Mouse (Mus musculus) lung, postnatal 0 days (tissue): ENCODE data around the gene D430042O09Rik. TPM values are rescaled to one million over a fixed set of nuclear protein-coding genes. Genes with fewer than 3 reads are reported as not detected.

Experiments
- ATAC-seq: fragments of 200-750 bp; cut with Nextera tagmentation; 2 replicates; pipeline ENCODE4 v1.8.0; 2017; ENCODE audit warnings: moderate library complexity
- DNase-seq: peaks from one replicate; pipeline ENCODE4 v3.0.0-alpha.2; 2016; ENCODE audit warnings: low spot score
- H3K27ac ChIP-seq: fragments of 300-500 bp; sonication (generic); 2 replicates; pipeline ENCODE4 v1.5.1; 2014; ENCODE audit warnings: antibody characterized with exemption, mild to moderate bottlenecking, low read length, mixed read lengths
- H3K27me3 ChIP-seq: fragments of 300-500 bp; sonication (generic); replicated peaks from 2 replicates; pipeline ENCODE4 v1.6.1; 2014; ENCODE audit warnings: low read length, mixed read lengths; ENCODE audit not compliant: insufficient read depth
- H3K36me3 ChIP-seq: fragments of 300-500 bp; sonication (generic); 2 replicates; pipeline ENCODE4 v1.6.1; 2014; ENCODE audit warnings: low read length, mixed read lengths; ENCODE audit not compliant: insufficient read depth
- H3K4me1 ChIP-seq: fragments of 300-500 bp; sonication (generic); 2 replicates; pipeline ENCODE4 v1.6.1; 2014; ENCODE audit warnings: antibody characterized with exemption, low read depth, low read length, mixed read lengths; ENCODE audit not compliant: insufficient read depth
- H3K4me2 ChIP-seq: fragments of 300-500 bp; sonication (generic); replicated peaks from 2 replicates; pipeline ENCODE4 v1.6.1; 2014; ENCODE audit warnings: low read depth, mild to moderate bottlenecking, low read length, moderate library complexity, mixed read lengths
- H3K4me3 ChIP-seq: fragments of 300-500 bp; sonication (generic); 2 replicates; pipeline ENCODE4 v1.5.1; 2014; ENCODE audit warnings: low read depth, low read length
- H3K9ac ChIP-seq: fragments of 300-500 bp; sonication (generic); replicated peaks from 2 replicates; pipeline ENCODE4 v1.6.1; 2014; ENCODE audit warnings: low read depth, mild to moderate bottlenecking
- H3K9me3 ChIP-seq: fragments of 300-500 bp; sonication (generic); 2 replicates; pipeline ENCODE4 v1.6.1; 2016; ENCODE audit warnings: low read length, mixed read lengths
- CTCF ChIP-seq: IDR thresholded peaks from 2 replicates; pipeline ENCODE4 v1.5.1; 2016; ENCODE audit warnings: antibody characterized with exemption, mild to moderate bottlenecking
- EP300 ChIP-seq: IDR thresholded peaks from 2 replicates; pipeline ENCODE4 v1.6.1; 2016; ENCODE audit warnings: antibody characterized with exemption, mild to moderate bottlenecking, control low read depth
- WGBS: fragments of 180-500 bp; shearing (Covaris S2); extraction: QIAGEN DNeasy Blood & Tissue Kit; methylation state at CpG from one replicate; pipeline ENCODE4 v1.1.7; 2014; 5-methylcytosine and 5-hydroxymethylcytosine counted together
- polyA plus RNA-seq: library from polyadenylated mRNA; unstranded; fragments of >200 nt; fragmentation: Nextera tagmentation; extraction: Ambion mirVana; gene quantifications from 2 replicates; pipeline ENCODE4 v1.2.1, GENCODE M21; 2015

Gene D430042O09Rik
- polyA plus RNA-seq, 1 experiment from 2014 or later = 5.8 TPM

- no peak overlapping the region for H3K27ac ChIP-seq
- no peaks in the 10 kb centered on the region for H3K27me3 ChIP-seq
- no peaks in the 10 kb centered on the region; the same call in 1 of the 2 replicates for H3K36me3 ChIP-seq
- H3K4me1 ChIP-seq = no peaks in the 10 kb centered on the region
- H3K9ac ChIP-seq = no peak overlapping the region
- H3K4me3 ChIP-seq = no peak overlapping the region
- WGBS = 60% methylated on average over 11 of the region's 11 CpGs
- H3K9me3 ChIP-seq = no peaks in the 10 kb centered on the region
- TF ChIP-seq EP300 = no peak
- no peak for TF ChIP-seq CTCF
- ATAC-seq = no peak
- DNase-seq = no peak
- no peak overlapping the region for H3K4me2 ChIP-seq
Measured at GRCm38 (mm10) chr7:125865234-125865633, 157.5 kb downstream of the D430042O09Rik start.

GRCm38 (mm10) chr7:125868570-125868969 is 160.9 kb downstream of the D430042O09Rik start:
- no peak overlapping the region for H3K27ac ChIP-seq
- no peak overlapping the region for H3K4me3 ChIP-seq
- H3K9ac ChIP-seq = no peak overlapping the region
- WGBS = 77% methylated on average over 3 of the region's 3 CpGs
- H3K4me1 ChIP-seq = no peaks in the 10 kb centered on the region
- H3K27me3 ChIP-seq = no peaks in the 10 kb centered on the region
- no peak overlapping the region for H3K4me2 ChIP-seq
- no peaks in the 10 kb centered on the region for H3K36me3 ChIP-seq
- ATAC-seq (no peak), DNase-seq (no peak)
- TF ChIP-seq EP300 (no peak), CTCF (no peak)
- H3K9me3 ChIP-seq = no peaks in the 10 kb centered on the region

GRCm38 (mm10) chr7:125871404-125872201 is 163.9 kb downstream of the D430042O09Rik start:
- H3K4me1 ChIP-seq = no peaks in the 10 kb centered on the region
- H3K9me3 ChIP-seq = no peaks in the 10 kb centered on the region
- 42% methylated on average over 12 of the region's 12 CpGs for WGBS
- no peak for DNase-seq
- no peak for ATAC-seq
- H3K36me3 ChIP-seq = no peaks in the 10 kb centered on the region
- H3K4me3 ChIP-seq = no peak overlapping the region
- no peaks in the 10 kb centered on the region for H3K27me3 ChIP-seq
- no peak overlapping the region for H3K9ac ChIP-seq
- H3K4me2 ChIP-seq = no peak overlapping the region
- no peak for TF ChIP-seq EP300
- TF ChIP-seq CTCF = no peak
- no peak overlapping the region for H3K27ac ChIP-seq

- DNase-seq (no peak), ATAC-seq (no peak)
- TF ChIP-seq CTCF (no peak), EP300 (no peak)
- Histone ChIP-seq H3K27ac (no peak overlapping the region), H3K4me3 (no peak overlapping the region), H3K4me2 (no peak overlapping the region), H3K9me3 (no peaks in the 10 kb centered on the region), H3K9ac (no peak overlapping the region), H3K27me3 (no peaks in the 10 kb centered on the region), H3K4me1 (no peaks in the 10 kb centered on the region), H3K36me3 (no peaks in the 10 kb centered on the region)
- WGBS = 56% methylated on average over 5 of the region's 6 CpGs
Measured at GRCm38 (mm10) chr7:125872202-125872580, 164.5 kb downstream of the D430042O09Rik start.

GRCm38 (mm10) chr7:125872874-125873273 is 165.2 kb downstream of the D430042O09Rik start:
- H3K4me3 ChIP-seq = no peak overlapping the region
- H3K4me2 ChIP-seq = no peak overlapping the region
- no peaks in the 10 kb centered on the region for H3K27me3 ChIP-seq
- no peak for DNase-seq
- no peak for ATAC-seq
- no peak overlapping the region for H3K27ac ChIP-seq
- H3K9me3 ChIP-seq = no peaks in the 10 kb centered on the region
- H3K36me3 ChIP-seq = no peaks in the 10 kb centered on the region
- no peaks in the 10 kb centered on the region for H3K4me1 ChIP-seq
- WGBS = 74% methylated on average over 3 of the region's 3 CpGs
- no peak overlapping the region for H3K9ac ChIP-seq
- TF ChIP-seq EP300 (no peak), CTCF (no peak)

GRCm38 (mm10) chr7:125873971-125874495 is 166.3 kb downstream of the D430042O09Rik start:
- no peaks in the 10 kb centered on the region for H3K27me3 ChIP-seq
- no peaks in the 10 kb centered on the region for H3K9me3 ChIP-seq

More at GRCm38 (mm10) chr7:125873971-125874495, 166.3 kb downstream of the D430042O09Rik start:
- Histone ChIP-seq H3K36me3 (no peaks in the 10 kb centered on the region), H3K4me3 (no peak overlapping the region), H3K9ac (no peak overlapping the region), H3K4me1 (no peaks in the 10 kb centered on the region), H3K4me2 (no peak overlapping the region), H3K27ac (no peak overlapping the region)
- 72% methylated on average over 6 of the region's 6 CpGs for WGBS
- DNase-seq (no peak), ATAC-seq (no peak)
- TF ChIP-seq EP300 (no peak), CTCF (no peak)
